Mouse (Mus musculus) 416B (cell line): Measurements from ENCODE around the gene Galnt17.

Experiments
- DNase-seq: peaks from one replicate; pipeline ENCODE4 v3.0.0; 2011; ENCODE audit warnings: low read depth

The Galnt17 gene

GRCm38 (mm10) chr5:130925681-130926080 lies 382.6 kb downstream of the Galnt17 start:
- no peak for DNase-seq

- no peak for DNase-seq
These were observed 384.0 kb downstream of the Galnt17 start for GRCm38 (mm10) chr5:130924245-130924827.

- DNase-seq, result no peak
These were observed 388.3 kb downstream of the Galnt17 start for GRCm38 (mm10) chr5:130919969-130920368.

- DNase-seq, result no peak
These were observed 393.7 kb downstream of the Galnt17 start for GRCm38 (mm10) chr5:130914606-130915005.

- DNase-seq, result no peak
These were observed 396.7 kb downstream of the Galnt17 start for GRCm38 (mm10) chr5:130911551-130911950.

GRCm38 (mm10) chr5:130901736-130902135 lies 406.6 kb downstream of the Galnt17 start:
- no peak for DNase-seq

GRCm38 (mm10) chr5:130895991-130896390 lies 412.3 kb downstream of the Galnt17 start:
- DNase-seq, result no peak

- DNase-seq, result no peak
These were observed 416.6 kb downstream of the Galnt17 start for GRCm38 (mm10) chr5:130891735-130892134.

GRCm38 (mm10) chr5:130880331-130880730 lies 428.0 kb downstream of the Galnt17 start:
- no peak for DNase-seq

- DNase-seq, result no peak
These were observed 432.9 kb downstream of the Galnt17 start for GRCm38 (mm10) chr5:130875391-130875790.

- no peak for DNase-seq
These were observed 437.2 kb downstream of the Galnt17 start for GRCm38 (mm10) chr5:130871086-130871485.

GRCm38 (mm10) chr5:130869869-130870268 lies 438.4 kb downstream of the Galnt17 start:
- DNase-seq, result no peak

- peak; percentile 22 for DNase-seq
These were observed 446.0 kb downstream of the Galnt17 start for GRCm38 (mm10) chr5:130862302-130862701.

- DNase-seq, result no peak
These were observed 448.6 kb downstream of the Galnt17 start for GRCm38 (mm10) chr5:130859736-130860135.

- no peak for DNase-seq
These were observed 449.6 kb downstream of the Galnt17 start for GRCm38 (mm10) chr5:130858706-130859105.

GRCm38 (mm10) chr5:130858148-130858547 lies 450.1 kb downstream of the Galnt17 start:
- peak; percentile 52 for DNase-seq

GRCm38 (mm10) chr5:130854430-130854829 lies 453.9 kb downstream of the Galnt17 start:
- DNase-seq, result no peak

- peak; percentile 83 for DNase-seq
These were observed 454.9 kb downstream of the Galnt17 start for GRCm38 (mm10) chr5:130853371-130853770.

GRCm38 (mm10) chr5:130852182-130852581 lies 456.1 kb downstream of the Galnt17 start:
- no peak for DNase-seq

GRCm38 (mm10) chr5:130849610-130850009 lies 458.7 kb downstream of the Galnt17 start:
- no peak for DNase-seq

GRCm38 (mm10) chr5:130848562-130848961 lies 459.7 kb downstream of the Galnt17 start:
- DNase-seq, result no peak

GRCm38 (mm10) chr5:130825797-130826196 lies 482.5 kb downstream of the Galnt17 start:
- no peak for DNase-seq
